Mouse (Mus musculus) ES-Bruce4 (cell line): Measurements from ENCODE around the gene Ctnna3. TPM values are rescaled to one million over a fixed set of nuclear protein-coding genes. Genes with fewer than 3 reads are reported as not detected.
"Not testable (repeated sequence)": the region's sequence is repeated elsewhere in the genome, so short reads cannot be mapped to it uniquely, and the experiment has no call there.

Experiments
- H3K27ac ChIP-seq: 2 replicates; pipeline ENCODE4 v1.5.1; 2012; ENCODE audit warnings: low read length, inconsistent platforms; ENCODE audit not compliant: insufficient read depth
- H3K27me3 ChIP-seq: 2 replicates; pipeline ENCODE4 v1.6.1; 2012; ENCODE audit warnings: mild to moderate bottlenecking, low read length, inconsistent platforms; ENCODE audit not compliant: control insufficient read depth, poor library complexity, insufficient read depth, severe bottlenecking
- H3K36me3 ChIP-seq: 2 replicates; pipeline ENCODE4 v1.6.1; 2012; ENCODE audit warnings: inconsistent platforms, mild to moderate bottlenecking, low read length, moderate library complexity; ENCODE audit not compliant: control insufficient read depth, poor library complexity, insufficient read depth, severe bottlenecking
- H3K4me1 ChIP-seq: one replicate; pipeline ENCODE4 v1.8.1; 2011; ENCODE audit warnings: low read length; ENCODE audit not compliant: control insufficient read depth, insufficient read depth
- H3K4me3 ChIP-seq: 2 replicates; pipeline ENCODE4 v1.5.1; 2011; ENCODE audit warnings: low read depth, mild to moderate bottlenecking, low read length
- H3K9ac ChIP-seq: 2 replicates; pipeline ENCODE4 v1.6.1; 2012; ENCODE audit warnings: low read depth, mild to moderate bottlenecking, inconsistent platforms; ENCODE audit not compliant: poor library complexity, severe bottlenecking
- H3K9me3 ChIP-seq: replicated peaks from 2 replicates; pipeline ENCODE4 v1.6.1; 2012; ENCODE audit warnings: mild to moderate bottlenecking, low read length, inconsistent platforms; ENCODE audit not compliant: control insufficient read depth, poor library complexity, insufficient read depth, severe bottlenecking
- CTCF ChIP-seq: IDR thresholded peaks from one replicate; pipeline ENCODE4 v1.8.1; 2011; ENCODE audit warnings: low read depth, low read length
- EP300 ChIP-seq: IDR thresholded peaks from 2 replicates; pipeline ENCODE4 v1.6.1; 2011; ENCODE audit warnings: low read depth, low read length; ENCODE audit not compliant: insufficient read depth
- POLR2A ChIP-seq: IDR thresholded peaks from one replicate; pipeline ENCODE4 v1.8.1; 2011; ENCODE audit warnings: low read length; ENCODE audit not compliant: insufficient read depth
- polyA plus RNA-seq: library from polyadenylated mRNA; stranded (reverse); fragments of >200 nt; gene quantifications from 2 replicates; pipeline ENCODE4 v1.2.4, GENCODE M21; 2011; ENCODE audit warnings: low read depth; ENCODE audit not compliant: missing spikeins, insufficient read depth, insufficient read length

Gene Ctnna3
- polyA plus RNA-seq, 1 experiment: not detected

DNA sequence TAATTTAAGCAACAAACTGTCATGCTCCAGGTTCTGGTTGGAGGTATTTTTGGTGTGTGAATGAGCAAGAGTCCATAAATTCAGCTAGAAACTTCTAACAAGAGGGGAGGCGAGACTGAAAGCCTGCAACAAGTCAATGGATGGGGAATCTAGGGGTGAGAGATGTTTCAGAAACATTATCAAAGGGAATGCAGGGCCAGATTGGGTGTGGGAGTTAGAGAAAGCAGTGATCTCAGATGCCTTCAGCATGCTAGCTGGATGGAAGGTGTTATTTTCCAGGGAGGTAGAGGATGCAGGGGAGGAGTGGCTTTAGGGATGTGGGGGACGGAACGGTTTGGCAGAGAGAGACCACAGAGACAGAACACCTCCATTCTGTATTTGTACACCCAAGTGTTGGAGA is 785.7 kb downstream of the Ctnna3 start:
- H3K9ac ChIP-seq: no peak overlapping the region
- H3K4me3 ChIP-seq: no peak overlapping the region
- no peak overlapping the region for H3K27ac ChIP-seq
- no peak for TF ChIP-seq EP300
- TF ChIP-seq POLR2A: no peak
- TF ChIP-seq CTCF: no peak
- H3K36me3 ChIP-seq: no peaks in the 10 kb centered on the region
- H3K27me3 ChIP-seq: no peaks in the 10 kb centered on the region
- H3K9me3 ChIP-seq: no peaks in the 10 kb centered on the region
- H3K4me1 ChIP-seq: no peaks in the 10 kb centered on the region

DNA sequence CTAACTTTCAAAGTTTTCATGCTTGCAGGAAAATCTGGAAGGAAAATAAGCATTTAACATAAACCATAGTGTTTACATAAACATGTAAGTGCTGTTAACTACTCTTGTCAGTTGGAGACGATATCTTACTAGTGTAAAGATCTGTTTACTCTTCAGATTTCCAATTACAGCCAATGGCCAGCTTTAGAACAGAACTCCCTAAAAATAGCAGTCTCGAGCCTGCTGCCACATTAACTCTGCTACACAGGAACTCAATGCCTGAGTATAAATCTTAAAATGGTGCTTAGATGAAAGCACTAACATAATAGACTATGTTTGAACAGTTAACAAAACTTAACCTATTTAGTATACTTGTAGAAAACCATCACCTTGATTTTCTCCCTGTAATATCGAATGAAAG is 793.1 kb downstream of the Ctnna3 start:
- no peaks in the 10 kb centered on the region for H3K4me1 ChIP-seq
- TF ChIP-seq EP300 (no peak), POLR2A (no peak), CTCF (no peak)
- H3K9ac ChIP-seq: no peak overlapping the region

GRCm38 (mm10) chr10:64224007-64224406 is 794.1 kb downstream of the Ctnna3 start:
- Histone ChIP-seq H3K27ac (no peak overlapping the region), H3K27me3 (no peaks in the 10 kb centered on the region), H3K9ac (no peak overlapping the region), H3K36me3 (no peaks in the 10 kb centered on the region), H3K4me3 (no peak overlapping the region), H3K4me1 (no peaks in the 10 kb centered on the region), H3K9me3 (no peaks in the 10 kb centered on the region)
- TF ChIP-seq CTCF (no peak), EP300 (no peak), POLR2A (no peak)

More for the DNA sequence above, 793.1 kb downstream of the Ctnna3 start:
- Histone ChIP-seq H3K4me3 (no peak overlapping the region), H3K36me3 (no peaks in the 10 kb centered on the region), H3K27me3 (no peaks in the 10 kb centered on the region), H3K9me3 (no peaks in the 10 kb centered on the region), H3K27ac (no peak overlapping the region)

- Histone ChIP-seq H3K36me3 (no peaks in the 10 kb centered on the region), H3K9me3 (no peaks in the 10 kb centered on the region), H3K4me1 (no peaks in the 10 kb centered on the region), H3K4me3 (no peak overlapping the region), H3K27ac (no peak overlapping the region), H3K9ac (no peak overlapping the region), H3K27me3 (no peaks in the 10 kb centered on the region)
- TF ChIP-seq EP300: no peak
- no peak for TF ChIP-seq POLR2A
- no peak for TF ChIP-seq CTCF
Observed at GRCm38 (mm10) chr10:64224424-64224823, 794.5 kb downstream of the Ctnna3 start.

- not testable (repeated sequence) for H3K9ac ChIP-seq, H3K9me3 ChIP-seq, H3K27me3 ChIP-seq, H3K27ac ChIP-seq, H3K36me3 ChIP-seq, H3K4me1 ChIP-seq, H3K4me3 ChIP-seq
Observed at GRCm38 (mm10) chr10:64225826-64226225, 795.9 kb downstream of the Ctnna3 start.

DNA sequence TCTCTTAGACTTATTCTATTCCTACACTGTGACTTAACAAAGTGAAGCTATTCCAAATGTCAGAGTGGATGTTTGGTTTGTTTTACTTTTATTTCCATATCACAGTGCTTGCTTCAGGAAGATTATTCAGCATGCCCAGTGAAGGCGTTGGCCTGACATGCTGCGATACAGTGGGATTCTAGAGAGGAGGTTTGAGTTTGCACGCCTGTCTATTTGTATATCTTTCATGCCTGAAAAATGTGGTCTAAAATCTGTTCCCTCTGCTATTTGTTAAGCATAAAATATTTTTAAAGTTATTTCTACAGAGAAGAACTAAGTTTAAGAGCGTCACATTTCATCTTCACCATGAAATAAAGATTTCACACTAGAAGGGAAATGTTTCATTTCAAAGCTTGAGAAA is 813.5 kb downstream of the Ctnna3 start:
- H3K4me3 ChIP-seq: no peak overlapping the region
- no peak for TF ChIP-seq CTCF
- TF ChIP-seq EP300: no peak
- no peak for TF ChIP-seq POLR2A

DNA sequence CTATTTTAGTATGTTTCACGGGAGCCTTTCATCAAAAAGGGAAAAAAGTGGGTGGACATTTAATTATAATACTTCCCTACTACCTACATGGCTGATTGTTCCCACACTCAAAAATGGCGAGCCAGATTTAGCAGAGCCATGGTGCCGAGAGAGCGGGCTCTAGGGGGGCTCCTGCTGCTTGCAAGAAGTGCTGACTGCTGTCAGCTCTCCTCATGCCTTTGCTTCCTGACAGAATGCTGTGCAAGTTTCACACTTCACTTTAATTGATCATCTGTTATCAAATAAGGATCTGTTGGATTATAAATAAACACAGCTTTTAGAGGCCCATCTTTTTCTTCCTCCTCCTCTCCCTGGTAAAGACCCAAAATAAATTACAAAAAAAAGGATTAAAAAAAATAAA is 838.3 kb downstream of the Ctnna3 start:
- Histone ChIP-seq H3K9ac (no peak overlapping the region), H3K36me3 (no peaks in the 10 kb centered on the region)

More for the DNA sequence above, 813.5 kb downstream of the Ctnna3 start:
- Histone ChIP-seq H3K27me3 (no peaks in the 10 kb centered on the region), H3K9me3 (no peaks in the 10 kb centered on the region), H3K27ac (no peak overlapping the region), H3K9ac (no peak overlapping the region), H3K4me1 (no peaks in the 10 kb centered on the region), H3K36me3 (no peaks in the 10 kb centered on the region)

More for the DNA sequence above, 838.3 kb downstream of the Ctnna3 start:
- Histone ChIP-seq H3K4me3 (no peak overlapping the region), H3K27ac (no peak overlapping the region), H3K27me3 (no peaks in the 10 kb centered on the region), H3K9me3 (no peaks in the 10 kb centered on the region), H3K4me1 (no peaks in the 10 kb centered on the region)
- TF ChIP-seq EP300 (no peak), CTCF (no peak), POLR2A (no peak)
